Mouse (Mus musculus) C2C12 (cell line): ENCODE results near the gene Artn. TPM values are rescaled to one million over a fixed set of nuclear protein-coding genes. Genes with fewer than 3 reads are reported as not detected.
A peak's percentile ranks its signal among the peaks of the same experiment; 100 is the strongest.

Source experiments
- H3K27me3 ChIP-seq: one replicate; pipeline ENCODE4 v1.6.1; 2011; ENCODE audit not compliant: control insufficient read depth, insufficient read depth, insufficient read length
- H3K36me3 ChIP-seq: one replicate; pipeline ENCODE4 v1.6.1; 2011; ENCODE audit not compliant: control insufficient read depth, insufficient read depth
- H3K4me3 ChIP-seq: one replicate; pipeline ENCODE4 v1.5.1; 2011; ENCODE audit warnings: mild to moderate bottlenecking, control low read depth; ENCODE audit not compliant: poor library complexity, insufficient read depth, severe bottlenecking
- H3K79me2 ChIP-seq: one replicate; pipeline ENCODE4 v1.6.1; 2011; ENCODE audit not compliant: control insufficient read depth, insufficient read depth
- H3K79me3 ChIP-seq: one replicate; pipeline ENCODE4 v1.6.1; 2011; ENCODE audit warnings: low read depth, control low read depth
- H3ac ChIP-seq: one replicate; pipeline ENCODE3; 2011; ENCODE audit warnings: low read depth; ENCODE audit not compliant: control insufficient read depth, insufficient read length
- CEBPB ChIP-seq: IDR thresholded peaks from one replicate; pipeline ENCODE4 v1.6.1; 2011; ENCODE audit warnings: low read depth, mild to moderate bottlenecking, control low read depth, moderate library complexity
- CTCF ChIP-seq: IDR thresholded peaks from one replicate; pipeline ENCODE4 v1.5.1; 2011; ENCODE audit not compliant: control insufficient read depth, insufficient read depth, insufficient read length
- FOSL1 ChIP-seq: IDR thresholded peaks from one replicate; pipeline ENCODE4 v1.8.0; 2011; ENCODE audit warnings: mild to moderate bottlenecking, low read length; ENCODE audit not compliant: poor library complexity, insufficient read depth, severe bottlenecking
- MAX ChIP-seq: IDR thresholded peaks from one replicate; pipeline ENCODE4 v1.6.1; 2011; ENCODE audit warnings: mild to moderate bottlenecking, control low read depth
- MYOD1 ChIP-seq: IDR thresholded peaks from one replicate; pipeline ENCODE4 v1.6.1; 2011; ENCODE audit warnings: low read depth; ENCODE audit not compliant: control insufficient read depth, insufficient read length
- MYOG ChIP-seq: IDR thresholded peaks from one replicate; pipeline ENCODE4 v1.6.1; 2011; ENCODE audit not compliant: control insufficient read depth, insufficient read length; ENCODE audit errors: extremely low read depth
- USF1 ChIP-seq: IDR thresholded peaks from one replicate; pipeline ENCODE4 v1.6.1; 2011; ENCODE audit warnings: low read depth, mild to moderate bottlenecking, control low read depth, moderate library complexity
- polyA plus RNA-seq: library from polyadenylated mRNA; unstranded; fragments of >200 nt; fragmentation: generic; extraction: Trizol; gene quantifications from one replicate; pipeline ENCODE4 v1.2.1, GENCODE M21; 2012; ENCODE audit warnings: missing spikeins

Gene Artn
- polyA plus RNA-seq, 1 experiment: 2.6 TPM

- H3K79me2 ChIP-seq: no peaks in the 10 kb centered on the region
- H3K36me3 ChIP-seq: no peaks in the 10 kb centered on the region
- H3K4me3 ChIP-seq: no peak overlapping the region
- H3K27me3 ChIP-seq: no peaks in the 10 kb centered on the region
- TF ChIP-seq MYOD1 (no peak), CEBPB (no peak), CTCF (no peak), FOSL1 (no peak), USF1 (no peak), MYOG (no peak), MAX (no peak)
- no peak overlapping the region for H3ac ChIP-seq
- H3K79me3 ChIP-seq: no peaks in the 10 kb centered on the region
Measured at GRCm38 (mm10) chr4:117946639-117947305, 17.2 kb upstream of the Artn start.

- TF ChIP-seq USF1: no peak
- Histone ChIP-seq H3K4me3 (no peak overlapping the region), H3K36me3 (no peaks in the 10 kb centered on the region), H3K79me3 (no peaks in the 10 kb centered on the region), H3K27me3 (no peaks in the 10 kb centered on the region), H3ac (no peak overlapping the region), H3K79me2 (no peaks in the 10 kb centered on the region)
Measured at GRCm38 (mm10) chr4:117943317-117943716, 13.8 kb upstream of the Artn start.

GRCm38 (mm10) chr4:117936964-117937363 is 7.4 kb upstream of the Artn start:
- H3ac ChIP-seq: no peak overlapping the region
- H3K27me3 ChIP-seq: no peaks in the 10 kb centered on the region
- no peaks in the 10 kb centered on the region for H3K79me3 ChIP-seq
- no peaks in the 10 kb centered on the region for H3K79me2 ChIP-seq
- no peak for TF ChIP-seq MYOG
- TF ChIP-seq FOSL1: no peak
- TF ChIP-seq CEBPB: no peak
- no peak for TF ChIP-seq MAX
- TF ChIP-seq USF1: no peak
- TF ChIP-seq CTCF: no peak
- no peak for TF ChIP-seq MYOD1
- no peaks in the 10 kb centered on the region for H3K36me3 ChIP-seq
- no peak overlapping the region for H3K4me3 ChIP-seq

GRCm38 (mm10) chr4:117934081-117934480 is 4.5 kb upstream of the Artn start:
- no peak overlapping the region for H3ac ChIP-seq
- no peaks in the 10 kb centered on the region for H3K79me2 ChIP-seq
- H3K36me3 ChIP-seq: no peaks in the 10 kb centered on the region
- H3K4me3 ChIP-seq: no peak overlapping the region
- H3K79me3 ChIP-seq: no peaks in the 10 kb centered on the region
- H3K27me3 ChIP-seq: no peaks in the 10 kb centered on the region
- TF ChIP-seq MAX (no peak), CEBPB (no peak), FOSL1 (no peak), USF1 (no peak), CTCF (no peak), MYOD1 (no peak), MYOG (no peak)

GRCm38 (mm10) chr4:117933248-117933647 is 3.7 kb upstream of the Artn start:
- TF ChIP-seq CTCF (no peak), MYOG (no peak), USF1 (no peak), MAX (no peak), FOSL1 (no peak), CEBPB (no peak), MYOD1 (no peak)

GRCm38 (mm10) chr4:117928699-117929241 is 793 bp downstream of the Artn start:
- H3K79me3 ChIP-seq: no peaks in the 10 kb centered on the region
- TF ChIP-seq CTCF (peak; percentile 19), MYOD1 (no peak)
- no peaks in the 10 kb centered on the region for H3K79me2 ChIP-seq
- no peaks in the 10 kb centered on the region for H3K27me3 ChIP-seq
- H3K4me3 ChIP-seq: peak overlapping the region; percentile 18
- no peaks in the 10 kb centered on the region for H3K36me3 ChIP-seq
- peak overlapping the region; percentile 31 for H3ac ChIP-seq

More at GRCm38 (mm10) chr4:117933248-117933647, 3.7 kb upstream of the Artn start:
- Histone ChIP-seq H3K79me3 (no peaks in the 10 kb centered on the region), H3K79me2 (no peaks in the 10 kb centered on the region), H3K36me3 (no peaks in the 10 kb centered on the region), H3K27me3 (no peaks in the 10 kb centered on the region), H3K4me3 (no peak overlapping the region), H3ac (no peak overlapping the region)
